Mouse (Mus musculus) cerebellum, postnatal 4 days (tissue): ENCODE results near the gene Trim46.
A peak's percentile ranks its signal among the peaks of the same experiment; 100 is the strongest.

Experiments
- DNase-seq, 2 experiments: peaks; one replicate each; pipeline ENCODE4 v3.0.0; 2022; ENCODE audit warnings: low spot score in 2 of 2, mixed read lengths in 1 of 2

The Trim46 gene

DNA sequence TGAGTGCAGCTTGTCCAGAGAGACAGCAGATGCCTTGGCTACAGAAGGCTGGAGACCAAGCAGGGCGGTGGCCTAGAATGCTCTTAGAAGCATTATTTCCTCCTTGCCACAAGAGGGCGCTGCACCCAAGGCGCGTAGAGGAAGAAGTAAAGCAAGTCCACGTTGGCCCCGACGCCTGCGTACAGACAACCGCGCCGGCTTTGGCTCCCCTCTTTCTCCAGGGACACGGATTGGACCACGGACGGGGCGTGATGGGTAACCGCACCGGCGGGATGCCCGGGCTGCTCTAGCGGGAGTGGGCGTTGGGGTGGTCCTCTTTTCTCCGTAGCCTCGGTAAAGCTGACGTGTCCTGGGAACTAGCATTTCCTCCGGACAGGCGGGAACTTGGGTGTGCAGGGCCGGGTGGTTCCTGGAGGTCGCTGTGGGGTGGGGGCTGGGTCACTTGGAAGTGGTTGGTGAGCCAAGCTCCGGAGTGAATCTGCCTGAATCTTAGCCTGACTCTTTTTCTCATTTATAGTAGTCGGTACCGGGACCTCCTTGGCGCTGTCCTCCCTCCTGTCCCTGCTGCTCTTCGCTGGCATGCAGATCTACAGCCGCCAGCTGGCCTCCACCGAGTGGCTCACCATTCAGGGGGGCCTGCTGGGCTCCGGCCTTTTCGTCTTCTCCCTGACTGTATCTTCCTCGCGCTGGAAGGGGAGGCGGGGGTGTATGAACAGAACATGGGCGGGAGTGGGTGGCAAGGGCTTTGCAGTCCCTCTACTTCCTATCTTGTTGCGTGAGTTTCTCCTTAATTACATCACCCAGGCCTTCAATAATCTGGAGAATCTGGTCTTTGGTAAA, at the start of gene Trim46:
Gene Trim46 (minus strand): TSS at position 49 of the 840 bp plus-strand sequence.
- peak; percentile 80 to 86 for DNase-seq

DNA sequence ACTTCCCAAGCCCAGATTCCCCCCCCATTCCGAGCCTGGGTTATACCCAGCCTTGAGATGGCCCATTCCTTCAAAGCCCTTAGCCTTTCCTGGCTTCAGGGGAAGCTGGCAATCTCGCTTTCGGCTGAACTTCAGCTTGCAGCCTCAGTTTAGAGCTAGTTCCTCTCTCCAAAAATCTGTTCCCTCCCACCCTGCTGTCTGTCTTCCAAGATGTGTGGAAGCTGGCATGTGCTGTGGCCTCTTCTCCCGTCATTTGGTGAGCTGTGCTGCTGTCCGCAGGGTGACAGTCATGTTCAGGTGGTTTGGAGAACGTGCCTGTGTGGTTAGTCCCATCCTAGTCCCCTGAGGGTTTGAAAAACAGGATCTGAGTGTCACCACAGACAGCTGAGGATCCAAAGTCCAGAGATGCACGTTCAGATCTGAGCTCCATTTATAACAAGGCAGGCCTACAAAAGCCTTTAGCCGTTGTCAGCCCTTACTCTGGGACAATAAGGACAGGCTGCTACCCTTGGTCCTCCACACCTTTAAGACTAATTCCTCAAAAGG, 49.6 kb upstream of the Trim46 start:
- DNase-seq, result no peak

DNA sequence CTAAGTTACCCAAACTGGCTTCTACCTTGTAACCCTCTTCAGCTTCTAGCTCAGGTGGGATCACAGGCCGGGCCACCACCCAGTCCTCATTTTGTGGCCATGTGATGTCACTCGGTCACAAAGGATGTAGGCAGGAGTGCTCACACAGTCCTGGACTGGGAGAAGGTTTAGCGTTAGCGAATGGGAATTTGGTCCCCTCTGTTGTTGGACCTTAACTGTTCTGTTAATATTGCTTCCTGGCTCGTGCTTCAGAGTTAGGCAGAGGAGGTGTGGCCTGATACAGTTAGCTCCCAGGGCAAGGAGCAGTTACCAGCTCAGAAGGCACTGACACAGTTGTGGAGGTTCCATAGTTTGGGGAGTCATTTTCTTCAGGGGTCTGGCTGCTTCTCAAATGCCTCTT, 48.1 kb upstream of the Trim46 start:
- DNase-seq, result no peak

- no peak for DNase-seq
Observed at GRCm38 (mm10) chr3:89293247-89293918, 47.3 kb upstream of the Trim46 start.

- DNase-seq, result no peak
Observed at GRCm38 (mm10) chr3:89292303-89292702, 46.2 kb upstream of the Trim46 start.

GRCm38 (mm10) chr3:89291874-89292273, 45.8 kb upstream of the Trim46 start:
- DNase-seq, result no peak

- no peak for DNase-seq
Observed at GRCm38 (mm10) chr3:89288503-89288928, 42.4 kb upstream of the Trim46 start.

GRCm38 (mm10) chr3:89287286-89287685, 41.2 kb upstream of the Trim46 start:
- DNase-seq, result no peak

- no peak for DNase-seq
Observed at GRCm38 (mm10) chr3:89285526-89285925, 39.4 kb upstream of the Trim46 start.

- no peak for DNase-seq
Observed at GRCm38 (mm10) chr3:89284261-89284660, 38.2 kb upstream of the Trim46 start.

GRCm38 (mm10) chr3:89282291-89282643, 36.2 kb upstream of the Trim46 start:
- DNase-seq, result no peak

GRCm38 (mm10) chr3:89281579-89282290, 35.6 kb upstream of the Trim46 start:
- peak; percentile 67 to 85 for DNase-seq

DNA sequence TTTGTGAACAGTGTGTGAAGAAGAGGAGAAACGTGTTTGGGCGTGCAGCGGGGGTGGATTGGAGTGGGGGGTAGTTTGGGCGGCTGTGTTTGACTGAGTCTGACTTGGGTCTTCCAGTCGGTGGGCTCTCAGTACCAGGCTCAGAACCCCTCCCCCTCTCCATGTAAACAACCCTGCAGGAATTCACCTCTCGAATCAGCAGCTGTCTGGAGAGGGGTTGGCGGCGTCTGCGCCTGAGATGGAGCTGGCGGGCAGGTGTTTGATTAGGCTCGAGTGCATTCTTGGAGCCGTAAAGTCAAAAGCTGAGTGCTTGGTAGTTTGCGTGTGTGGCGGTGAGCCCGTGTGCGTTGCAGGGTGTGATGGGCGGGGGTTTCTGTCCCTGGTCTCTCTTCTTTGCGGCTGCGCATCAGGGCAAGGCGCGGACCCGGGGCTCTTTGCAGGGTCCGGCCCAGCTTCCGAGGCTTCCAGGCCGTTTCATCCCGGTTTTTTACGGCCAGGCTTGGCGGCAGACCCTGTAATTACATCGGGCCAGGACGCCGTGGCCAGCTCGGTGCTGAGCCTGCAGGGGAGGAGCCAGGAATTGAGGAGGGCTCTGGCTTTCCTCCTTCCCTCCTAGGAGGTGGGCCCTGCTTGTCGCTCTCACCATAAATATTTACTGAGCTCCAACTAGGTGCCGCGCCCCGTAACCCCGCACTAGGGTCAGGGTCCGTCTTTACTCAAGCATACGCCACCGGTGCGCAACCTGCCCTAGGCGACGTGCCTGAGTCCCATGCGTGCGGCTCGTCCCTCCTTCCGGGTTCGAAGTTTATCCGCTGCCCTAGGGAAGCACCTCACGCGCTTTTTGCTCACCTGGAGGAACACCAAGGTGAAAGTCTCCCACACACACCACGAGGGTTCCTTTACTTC, 34.8 kb upstream of the Trim46 start, which contains the start of gene Efna1:
Gene Efna1 (minus strand): TSS at position 537 of the 906 bp plus-strand sequence.
- peak in 1 of 2 experiments; percentile 38 for DNase-seq

DNA sequence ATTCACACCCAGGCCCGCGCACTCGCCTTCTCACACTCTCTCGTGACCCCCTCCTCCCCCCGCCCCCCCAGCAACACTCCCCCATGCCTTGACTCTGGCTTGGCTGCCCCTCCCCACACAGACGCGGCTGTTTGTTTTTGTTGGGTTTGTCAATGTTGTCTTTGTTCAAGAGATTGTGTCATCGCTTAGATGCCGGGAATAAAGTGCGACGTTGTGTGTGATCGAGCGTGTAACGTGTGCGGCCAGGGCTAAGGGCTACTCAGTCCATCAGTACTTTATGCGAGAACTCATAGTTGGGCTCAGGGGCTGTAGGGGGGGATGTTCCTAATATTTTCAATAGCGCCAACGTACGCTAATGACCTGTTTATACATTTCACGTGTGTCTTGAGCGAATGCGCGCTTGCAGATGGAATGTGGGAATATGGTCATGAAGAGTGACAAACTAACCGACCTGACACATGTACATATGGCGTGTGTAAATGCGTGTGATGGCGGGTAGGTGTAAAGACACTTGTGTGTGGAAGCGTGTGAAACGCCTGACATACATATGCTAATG, 34.0 kb upstream of the Trim46 start:
- no peak for DNase-seq

GRCm38 (mm10) chr3:89279153-89279890, 33.2 kb upstream of the Trim46 start:
- DNase-seq, result peak; percentile 57 to 78

DNA sequence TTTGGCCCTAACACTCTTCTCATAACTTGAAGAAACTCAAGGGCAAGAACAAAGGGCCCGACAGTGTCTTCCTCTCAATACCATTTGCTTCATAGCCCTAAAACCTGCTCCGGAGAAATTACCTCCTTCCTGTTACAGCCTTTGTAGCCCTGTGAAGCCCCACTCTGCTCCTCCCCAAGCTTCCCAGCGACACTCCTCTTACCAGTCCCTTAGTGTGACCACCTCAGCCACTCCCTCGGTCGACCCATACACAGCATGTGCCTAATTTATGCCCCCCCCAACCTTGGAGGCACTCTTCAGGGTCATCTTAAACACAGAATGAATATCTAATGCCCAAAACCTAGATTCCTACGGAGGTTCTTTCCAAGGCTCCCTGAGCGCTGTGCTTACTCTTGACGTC, 32.5 kb upstream of the Trim46 start:
- DNase-seq, result no peak

GRCm38 (mm10) chr3:89278107-89278506, 32.0 kb upstream of the Trim46 start:
- DNase-seq, result no peak

GRCm38 (mm10) chr3:89277281-89278021, 31.3 kb upstream of the Trim46 start:
- no peak for DNase-seq

- DNase-seq, result no peak
Observed at GRCm38 (mm10) chr3:89276061-89276460, 30.0 kb upstream of the Trim46 start.
